In genomic region chr2:77059596-77059995, GRCm38 (mm10) we compare ENCODE assay signal across 23 mouse cellular contexts.
A peak's percentile ranks its signal among the peaks of the same experiment; 100 is the strongest.
DNase-seq lines count a peak whose midpoint lies in the region; ATAC-seq lines count a peak whose summit lies in the region.
"Had no signal": no experiment of that assay in that cellular context is flagged by ENCODE, and none has a peak within 500 bp of the region (broad histone marks: within the 10 kb centered on the region; RNA-seq: fewer than 3 reads in every experiment).

No protein-coding gene starts in this region.

- 52% methylated on average over 8 of the region's 8 CpGs for WGBS in heart, embryonic 12.5 days
- WGBS in heart, embryonic 11.5 days (ENCODE audit: insufficient replicate concordance), result 56% methylated on average over 8 of the region's 8 CpGs
- WGBS in hindbrain, embryonic 11.5 days, result 28% methylated on average over 8 of the region's 8 CpGs
- WGBS in hindbrain, embryonic 12.5 days, result 28% methylated on average over 8 of the region's 8 CpGs

- no peak overlapping the region for H3K9ac ChIP-seq in heart, embryonic 12.5 days
- no peak overlapping the region for H3K9ac ChIP-seq in heart, embryonic 11.5 days (ENCODE audit: low read depth, low read length)
- H3K9ac ChIP-seq in hindbrain, embryonic 11.5 days (ENCODE audit: low read depth, low read length), result 0 out of 2 replicates have a peak overlapping the region, but pooled peaks have one; percentile 29
- H3K9ac ChIP-seq in hindbrain, embryonic 12.5 days, result no peak overlapping the region
- H3K9ac ChIP-seq: limb, embryonic 15.5 days; liver, embryonic 14.5 days; lung, embryonic 14.5 days; midbrain, embryonic 12.5 days; neural tube, embryonic 12.5 days had no signal

- no peak overlapping the region for H3K4me2 ChIP-seq in heart, embryonic 12.5 days
- H3K4me2 ChIP-seq in heart, embryonic 11.5 days, result no peak overlapping the region
- H3K4me2 ChIP-seq in hindbrain, embryonic 11.5 days (replicated peaks; ENCODE audit: low read depth, low read length), result no peak overlapping the region
- no peak overlapping the region for H3K4me2 ChIP-seq in hindbrain, embryonic 12.5 days (replicated peaks)
- H3K4me2 ChIP-seq: limb, embryonic 15.5 days; lung, embryonic 14.5 days; midbrain, embryonic 12.5 days; neural tube, embryonic 12.5 days had no signal

- H3K27me3 ChIP-seq in heart, embryonic 12.5 days (replicated peaks), result no peaks in the 10 kb centered on the region
- H3K27me3 ChIP-seq in heart, embryonic 11.5 days (ENCODE audit: control insufficient read depth, insufficient read depth, low read length), result no peaks in the 10 kb centered on the region
- H3K27me3 ChIP-seq in hindbrain, embryonic 11.5 days (ENCODE audit: control insufficient read depth, insufficient read depth, low read length), result no peaks in the 10 kb centered on the region
- H3K27me3 ChIP-seq in hindbrain, embryonic 12.5 days, result no peaks in the 10 kb centered on the region
- H3K27me3 ChIP-seq: limb, embryonic 15.5 days; midbrain, embryonic 12.5 days; neural tube, embryonic 12.5 days had no signal

- DNase-seq in hindbrain, embryonic 11.5 days (ENCODE audit: low spot score), result peak; percentile 18
- peak; percentile 90 for DNase-seq in ES-CJ7 (ENCODE audit: low read depth, low spot score)
- DNase-seq in brain, adult 2 months (ENCODE audit: low read depth, low spot score), result peak; percentile 14
- DNase-seq: adrenal gland, postnatal 14 days; cerebellum, adult 9-10 months; gastrocnemius, postnatal 36 days; heart, adult 2 months; kidney, adult 2 months; kidney, postnatal 10 days; left cerebral cortex, postnatal 4 days; lung, embryonic 14.5 days; thymus, adult 18-20 months; thymus, postnatal 36 days had no signal

- H3K4me3 ChIP-seq in heart, embryonic 12.5 days, result no peak overlapping the region
- H3K4me3 ChIP-seq in heart, embryonic 11.5 days (ENCODE audit: low read depth, low read length), result no peak overlapping the region
- no peak overlapping the region for H3K4me3 ChIP-seq in hindbrain, embryonic 11.5 days (ENCODE audit: low read depth, low read length)
- H3K4me3 ChIP-seq in hindbrain, embryonic 12.5 days, result no peak overlapping the region
- H3K4me3 ChIP-seq: forebrain, embryonic 10.5 days; heart, adult 2 months; limb, embryonic 15.5 days; midbrain, embryonic 12.5 days; neural tube, embryonic 12.5 days had no signal

- H3K9me3 ChIP-seq in heart, embryonic 12.5 days (replicated peaks), result no peaks in the 10 kb centered on the region
- no peaks in the 10 kb centered on the region for H3K9me3 ChIP-seq in heart, embryonic 11.5 days (replicated peaks; ENCODE audit: control insufficient read depth, low read length)
- no peaks in the 10 kb centered on the region for H3K9me3 ChIP-seq in hindbrain, embryonic 11.5 days (ENCODE audit: control insufficient read depth, low read length)
- no peaks in the 10 kb centered on the region for H3K9me3 ChIP-seq in hindbrain, embryonic 12.5 days (replicated peaks)
- H3K9me3 ChIP-seq: forebrain, embryonic 10.5 days; limb, embryonic 15.5 days; midbrain, embryonic 12.5 days; neural tube, embryonic 12.5 days had no signal

- no peak for ATAC-seq in heart, embryonic 12.5 days (ENCODE audit: insufficient number of reproducible peaks, low FRiP score)
- ATAC-seq in heart, embryonic 11.5 days (replicated peaks; ENCODE audit: insufficient number of reproducible peaks, low FRiP score, low TSS enrichment), result no peak
- ATAC-seq in hindbrain, embryonic 11.5 days (ENCODE audit: low FRiP score), result no peak
- no peak for ATAC-seq in hindbrain, embryonic 12.5 days (ENCODE audit: low FRiP score)
- ATAC-seq in monocyte, adult 5-6 weeks (replicated peaks; ENCODE audit: insufficient number of reproducible peaks, low FRiP score, low TSS enrichment, poor library complexity, severe bottlenecking), result no peak

- peaks cover 43% of the 10 kb centered on the region for H3K36me3 ChIP-seq in heart, embryonic 12.5 days
- H3K36me3 ChIP-seq in heart, embryonic 11.5 days (ENCODE audit: control insufficient read depth, insufficient read depth, low read length), result peaks cover 3% of the 10 kb centered on the region; the same call in 1 of the 2 replicates
- H3K36me3 ChIP-seq in hindbrain, embryonic 11.5 days (ENCODE audit: control insufficient read depth, insufficient read depth, low read length), result no peaks in the 10 kb centered on the region
- no peaks in the 10 kb centered on the region for H3K36me3 ChIP-seq in hindbrain, embryonic 12.5 days
- H3K36me3 ChIP-seq: forebrain, embryonic 10.5 days; G1E; limb, embryonic 15.5 days; midbrain, embryonic 12.5 days; neural tube, embryonic 12.5 days had no signal

- peaks cover 20% of the 10 kb centered on the region for H3K4me1 ChIP-seq in heart, embryonic 12.5 days (replicated peaks)
- H3K4me1 ChIP-seq in heart, embryonic 11.5 days (ENCODE audit: control insufficient read depth, insufficient read depth, low read length), result peaks cover 4% of the 10 kb centered on the region; the same call in 1 of the 2 replicates
- H3K4me1 ChIP-seq in hindbrain, embryonic 11.5 days (replicated peaks; ENCODE audit: control insufficient read depth, insufficient read depth, low read length), result peaks cover 4% of the 10 kb centered on the region
- H3K4me1 ChIP-seq in hindbrain, embryonic 12.5 days, result peaks cover 10% of the 10 kb centered on the region
- H3K4me1 ChIP-seq: limb, embryonic 15.5 days had no signal

- peak overlapping the region; percentile 8; the same call in 1 of the 2 replicates for H3K27ac ChIP-seq in heart, embryonic 12.5 days (ENCODE audit: poor library complexity, severe bottlenecking)
- H3K27ac ChIP-seq in heart, embryonic 11.5 days (ENCODE audit: low read depth, low read length), result no peak overlapping the region
- no peak overlapping the region for H3K27ac ChIP-seq in hindbrain, embryonic 11.5 days (ENCODE audit: low read depth, low read length)
- H3K27ac ChIP-seq in hindbrain, embryonic 12.5 days, result no peak overlapping the region
- H3K27ac ChIP-seq: forebrain, embryonic 10.5 days; heart, adult 2 months; limb, embryonic 15.5 days; liver, embryonic 14.5 days; midbrain, embryonic 12.5 days; neural tube, embryonic 12.5 days had no signal

Comparison
In these comparisons a context has a peak if more than half of its experiments do, and no peak if none do; other contexts are left out.
1. DNase-seq: peak in every context shown above with its lines; median percentile 90 in ES-CJ7; 18 in hindbrain, embryonic 11.5 days; 14 in brain, adult 2 months.